Mouse (Mus musculus) adrenal gland, postnatal 10 days (tissue): Measurements from ENCODE around the gene Spata9. TPM values are rescaled to one million over a fixed set of nuclear protein-coding genes. Genes with fewer than 3 reads are reported as not detected.
"Not testable (repeated sequence)": the region's sequence is repeated elsewhere in the genome, so short reads cannot be mapped to it uniquely, and the experiment has no call there.

Experiments
- DNase-seq: peaks from one replicate; pipeline ENCODE4 v3.0.0; 2021; ENCODE audit warnings: mixed read lengths
- long read RNA-seq, 2 experiments: library from polyadenylated mRNA; stranded (forward); transcript quantifications; one replicate each; pipeline ENCODE4 v2.0.0; 2021
- total RNA-seq, 2 experiments: library from RNA; stranded (reverse); gene quantifications; 2 replicates each; pipeline ENCODE4 v1.2.3; 2021

Spata9 gene
- total RNA-seq = not detected
- long read RNA-seq, experiment 1 = 0 reads
- long read RNA-seq, experiment 2 = 0 reads

GRCm38 (mm10) chr13:75966850-75967249 lies at the start of gene Spata9:
Gene Spata9 (plus strand): TSS chr13:75967150.
- no peak for DNase-seq

GRCm38 (mm10) chr13:75927951-75928350 lies 39.0 kb upstream of the Spata9 start:
- DNase-seq = no peak

GRCm38 (mm10) chr13:75929071-75929470 lies 37.9 kb upstream of the Spata9 start:
- DNase-seq = not testable (repeated sequence)

GRCm38 (mm10) chr13:75930023-75930422 lies 36.9 kb upstream of the Spata9 start:
- no peak for DNase-seq

GRCm38 (mm10) chr13:75930660-75931059 lies 36.3 kb upstream of the Spata9 start:
- DNase-seq = no peak

GRCm38 (mm10) chr13:75931073-75931472 lies 35.9 kb upstream of the Spata9 start:
- DNase-seq = peak; percentile 46

- no peak for DNase-seq
These were observed 33.7 kb upstream of the Spata9 start for GRCm38 (mm10) chr13:75933287-75933686.

- peak; percentile 8 for DNase-seq
These were observed 28.1 kb upstream of the Spata9 start for GRCm38 (mm10) chr13:75938866-75939265.

- DNase-seq = no peak
These were observed 26.0 kb upstream of the Spata9 start for GRCm38 (mm10) chr13:75940791-75941517.

- no peak for DNase-seq
These were observed 25.2 kb upstream of the Spata9 start for GRCm38 (mm10) chr13:75941518-75942295.

GRCm38 (mm10) chr13:75942731-75943130 lies 24.2 kb upstream of the Spata9 start:
- no peak for DNase-seq

- peak; percentile 89 for DNase-seq
These were observed 23.5 kb upstream of the Spata9 start, which contains the start of gene Rhobtb3 for GRCm38 (mm10) chr13:75943189-75944043. Gene Rhobtb3 (minus strand): TSS chr13:75943925.

GRCm38 (mm10) chr13:75944044-75944820 lies 22.7 kb upstream of the Spata9 start:
- DNase-seq = no peak

- no peak for DNase-seq
These were observed 16.7 kb upstream of the Spata9 start for GRCm38 (mm10) chr13:75950295-75950694.

GRCm38 (mm10) chr13:75955357-75955992 lies 11.5 kb upstream of the Spata9 start:
- no peak for DNase-seq

- DNase-seq = no peak
These were observed 7.5 kb downstream of the Spata9 start for GRCm38 (mm10) chr13:75974481-75974880.

GRCm38 (mm10) chr13:75975629-75976028 lies 8.7 kb downstream of the Spata9 start:
- no peak for DNase-seq

- DNase-seq = no peak
These were observed 9.3 kb downstream of the Spata9 start for GRCm38 (mm10) chr13:75976218-75976617.

GRCm38 (mm10) chr13:75976649-75977048 lies 9.7 kb downstream of the Spata9 start:
- DNase-seq = no peak

GRCm38 (mm10) chr13:75981901-75982300 lies 15.0 kb downstream of the Spata9 start:
- DNase-seq = no peak

- DNase-seq = no peak
These were observed 21.1 kb downstream of the Spata9 start for GRCm38 (mm10) chr13:75988096-75988495.
